Mouse (Mus musculus): ENCODE measurements at regions not wholly inside any gene's neighbourhood (a gene's known extent, or its start where the extent isn't known, plus 50 kb on each side); places are given as distances from the start of the nearest gene placed in this dataset.

GRCm38 (mm10) chr3:16846785-16847520 is 840.7 kb upstream of the Gm5150 start:
- H3K36me3 ChIP-seq (ENCODE audit: control insufficient read depth, insufficient read depth, low read length, poor library complexity, severe bottlenecking), result no peaks in the 10 kb centered on the region
- H3K4me1 ChIP-seq (ENCODE audit: control insufficient read depth, insufficient read depth, low read length), result no peaks in the 10 kb centered on the region
- TF ChIP-seq EP300 (IDR thresholded peaks at IDR 0.05; ENCODE audit: insufficient read depth, low read depth, low read length), result no peak
- TF ChIP-seq CTCF (IDR thresholded peaks at IDR 0.05; ENCODE audit: low read depth, low read length), result no peak
- TF ChIP-seq POLR2A (IDR thresholded peaks at IDR 0.05; ENCODE audit: insufficient read depth, low read length), result no peak
- no peak overlapping the region for H3K4me3 ChIP-seq (ENCODE audit: low read depth, low read length)
- H3K9ac ChIP-seq (ENCODE audit: low read depth, poor library complexity, severe bottlenecking), result no peak overlapping the region
- H3K27ac ChIP-seq (ENCODE audit: insufficient read depth, low read length), result no peak overlapping the region
- no peaks in the 10 kb centered on the region for H3K27me3 ChIP-seq (ENCODE audit: control insufficient read depth, insufficient read depth, low read length, poor library complexity, severe bottlenecking)
- H3K9me3 ChIP-seq (replicated peaks; ENCODE audit: control insufficient read depth, insufficient read depth, low read length, poor library complexity, severe bottlenecking), result no peaks in the 10 kb centered on the region

- Histone ChIP-seq H3K9ac (ENCODE audit: low read depth, poor library complexity, severe bottlenecking) (no peak overlapping the region), H3K27me3 (ENCODE audit: control insufficient read depth, insufficient read depth, low read length, poor library complexity, severe bottlenecking) (no peaks in the 10 kb centered on the region), H3K4me3 (ENCODE audit: low read depth, low read length) (no peak overlapping the region), H3K4me1 (ENCODE audit: control insufficient read depth, insufficient read depth, low read length) (no peaks in the 10 kb centered on the region), H3K27ac (ENCODE audit: insufficient read depth, low read length) (no peak overlapping the region), H3K36me3 (ENCODE audit: control insufficient read depth, insufficient read depth, low read length, poor library complexity, severe bottlenecking) (no peaks in the 10 kb centered on the region), H3K9me3 (replicated peaks; ENCODE audit: control insufficient read depth, insufficient read depth, low read length, poor library complexity, severe bottlenecking) (no peaks in the 10 kb centered on the region)
- TF ChIP-seq POLR2A (IDR thresholded peaks at IDR 0.05; ENCODE audit: insufficient read depth, low read length) (no peak), CTCF (IDR thresholded peaks at IDR 0.05; ENCODE audit: low read depth, low read length) (no peak), EP300 (IDR thresholded peaks at IDR 0.05; ENCODE audit: insufficient read depth, low read depth, low read length) (no peak)
Observed at GRCm38 (mm10) chr3:16820536-16820935, 814.3 kb upstream of the Gm5150 start.

- Histone ChIP-seq H3K27ac (ENCODE audit: insufficient read depth, low read length) (no peak overlapping the region), H3K36me3 (ENCODE audit: control insufficient read depth, insufficient read depth, low read length, poor library complexity, severe bottlenecking) (no peaks in the 10 kb centered on the region), H3K4me3 (ENCODE audit: low read depth, low read length) (no peak overlapping the region), H3K27me3 (ENCODE audit: control insufficient read depth, insufficient read depth, low read length, poor library complexity, severe bottlenecking) (no peaks in the 10 kb centered on the region), H3K4me1 (ENCODE audit: control insufficient read depth, insufficient read depth, low read length) (no peaks in the 10 kb centered on the region), H3K9me3 (replicated peaks; ENCODE audit: control insufficient read depth, insufficient read depth, low read length, poor library complexity, severe bottlenecking) (no peaks in the 10 kb centered on the region), H3K9ac (ENCODE audit: low read depth, poor library complexity, severe bottlenecking) (no peak overlapping the region)
- no peak for TF ChIP-seq POLR2A (IDR thresholded peaks at IDR 0.05; ENCODE audit: insufficient read depth, low read length)
- TF ChIP-seq EP300 (IDR thresholded peaks at IDR 0.05; ENCODE audit: insufficient read depth, low read depth, low read length), result no peak
- TF ChIP-seq CTCF (IDR thresholded peaks at IDR 0.05; ENCODE audit: low read depth, low read length), result no peak
Observed at GRCm38 (mm10) chr3:16819218-16820122, 813.2 kb upstream of the Gm5150 start.

- H3K9ac ChIP-seq (ENCODE audit: low read depth, poor library complexity, severe bottlenecking), result no peak overlapping the region
- no peaks in the 10 kb centered on the region for H3K9me3 ChIP-seq (replicated peaks; ENCODE audit: control insufficient read depth, insufficient read depth, low read length, poor library complexity, severe bottlenecking)
- TF ChIP-seq EP300 (IDR thresholded peaks at IDR 0.05; ENCODE audit: insufficient read depth, low read depth, low read length), result no peak
- no peak for TF ChIP-seq POLR2A (IDR thresholded peaks at IDR 0.05; ENCODE audit: insufficient read depth, low read length)
- TF ChIP-seq CTCF (IDR thresholded peaks at IDR 0.05; ENCODE audit: low read depth, low read length), result no peak
- H3K27ac ChIP-seq (ENCODE audit: insufficient read depth, low read length), result no peak overlapping the region
- no peak overlapping the region for H3K4me3 ChIP-seq (ENCODE audit: low read depth, low read length)
- H3K4me1 ChIP-seq (ENCODE audit: control insufficient read depth, insufficient read depth, low read length), result no peaks in the 10 kb centered on the region
- no peaks in the 10 kb centered on the region for H3K27me3 ChIP-seq (ENCODE audit: control insufficient read depth, insufficient read depth, low read length, poor library complexity, severe bottlenecking)
- H3K36me3 ChIP-seq (ENCODE audit: control insufficient read depth, insufficient read depth, low read length, poor library complexity, severe bottlenecking), result no peaks in the 10 kb centered on the region
Observed at GRCm38 (mm10) chr3:16816814-16817213, 810.6 kb upstream of the Gm5150 start.

GRCm38 (mm10) chr3:16816101-16816500 is 809.9 kb upstream of the Gm5150 start:
- Histone ChIP-seq H3K36me3 (ENCODE audit: control insufficient read depth, insufficient read depth, low read length, poor library complexity, severe bottlenecking) (no peaks in the 10 kb centered on the region), H3K9me3 (replicated peaks; ENCODE audit: control insufficient read depth, insufficient read depth, low read length, poor library complexity, severe bottlenecking) (no peaks in the 10 kb centered on the region), H3K27me3 (ENCODE audit: control insufficient read depth, insufficient read depth, low read length, poor library complexity, severe bottlenecking) (no peaks in the 10 kb centered on the region), H3K27ac (ENCODE audit: insufficient read depth, low read length) (no peak overlapping the region), H3K4me1 (ENCODE audit: control insufficient read depth, insufficient read depth, low read length) (no peaks in the 10 kb centered on the region), H3K4me3 (ENCODE audit: low read depth, low read length) (no peak overlapping the region), H3K9ac (ENCODE audit: low read depth, poor library complexity, severe bottlenecking) (no peak overlapping the region)
- no peak for TF ChIP-seq CTCF (IDR thresholded peaks at IDR 0.05; ENCODE audit: low read depth, low read length)
- no peak for TF ChIP-seq EP300 (IDR thresholded peaks at IDR 0.05; ENCODE audit: insufficient read depth, low read depth, low read length)
- TF ChIP-seq POLR2A (IDR thresholded peaks at IDR 0.05; ENCODE audit: insufficient read depth, low read length), result no peak
